Mouse (Mus musculus): ENCODE measurements around the gene Akr1b7.
"Not testable (repeated sequence)": the region's sequence is repeated elsewhere in the genome, so short reads cannot be mapped to it uniquely, and the experiment has no call there.

Gene Akr1b7

DNA sequence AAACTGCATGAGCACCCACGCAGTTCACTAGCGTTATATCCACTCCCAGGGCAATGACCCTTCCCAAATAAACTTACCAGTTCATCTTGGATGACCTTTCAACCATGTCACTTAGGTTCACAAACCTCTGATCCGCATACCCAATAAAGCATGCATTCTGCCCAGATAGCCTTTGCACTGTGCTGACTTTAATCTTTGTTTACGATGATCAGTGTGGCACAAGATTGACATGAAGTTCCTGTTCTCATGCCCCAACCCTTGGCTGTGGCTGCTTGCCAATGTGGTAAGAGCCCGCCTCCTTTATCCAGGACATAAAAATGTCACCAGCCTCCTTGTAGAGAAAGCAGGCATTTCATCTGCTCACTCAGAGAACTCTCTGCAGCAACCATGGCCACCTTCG lies at the start of gene Akr1b7:
Gene Akr1b7 (plus strand): TSS at position 312 of the 400 bp plus-strand sequence.
- DNase-seq (ENCODE audit: low spot score): peak; percentile 10

DNA sequence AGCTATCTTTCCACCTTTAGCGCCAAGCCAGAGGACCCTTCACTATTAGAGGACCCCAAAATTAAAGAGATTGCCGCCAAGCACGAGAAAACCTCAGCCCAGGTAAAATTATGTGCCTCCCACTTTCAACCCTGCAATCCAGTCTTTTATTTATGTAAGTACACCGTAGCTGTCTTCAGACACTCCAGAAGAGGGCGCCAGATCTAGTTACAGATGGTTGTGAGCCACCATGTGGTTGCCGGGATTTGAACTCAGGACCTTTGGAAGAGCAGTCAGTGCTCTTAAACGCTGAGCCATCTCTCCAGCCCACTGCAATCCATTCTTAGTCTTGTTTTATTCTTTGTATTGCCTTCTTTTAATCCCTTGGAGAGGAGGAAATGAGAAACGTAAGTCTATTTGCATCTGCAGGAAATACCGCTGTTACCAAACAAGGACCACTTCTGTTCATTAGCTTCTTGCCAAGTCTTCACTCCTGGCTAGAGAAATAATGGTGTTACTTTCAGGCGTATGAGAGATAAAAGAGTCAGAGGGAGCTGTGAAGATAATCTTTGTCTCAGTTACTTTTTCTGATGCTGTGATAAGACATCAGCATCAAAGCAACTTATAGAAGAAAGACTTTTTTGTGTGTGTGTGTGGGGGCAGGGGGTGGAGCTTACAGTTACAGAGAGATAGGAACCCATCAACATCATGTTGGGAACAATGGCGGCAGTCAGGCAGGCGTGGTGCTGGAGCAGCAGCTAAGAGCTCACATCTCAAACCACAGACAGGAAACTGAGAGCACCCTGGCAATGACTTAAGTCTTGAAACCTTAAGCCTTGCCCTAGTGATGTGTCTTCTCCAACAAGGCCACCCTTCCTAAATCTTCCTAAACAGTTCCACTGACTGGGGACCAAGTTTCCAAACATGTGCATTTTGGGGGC lies 47.7 kb upstream of the Akr1b7 start:
- no peak for DNase-seq (ENCODE audit: low spot score)

DNA sequence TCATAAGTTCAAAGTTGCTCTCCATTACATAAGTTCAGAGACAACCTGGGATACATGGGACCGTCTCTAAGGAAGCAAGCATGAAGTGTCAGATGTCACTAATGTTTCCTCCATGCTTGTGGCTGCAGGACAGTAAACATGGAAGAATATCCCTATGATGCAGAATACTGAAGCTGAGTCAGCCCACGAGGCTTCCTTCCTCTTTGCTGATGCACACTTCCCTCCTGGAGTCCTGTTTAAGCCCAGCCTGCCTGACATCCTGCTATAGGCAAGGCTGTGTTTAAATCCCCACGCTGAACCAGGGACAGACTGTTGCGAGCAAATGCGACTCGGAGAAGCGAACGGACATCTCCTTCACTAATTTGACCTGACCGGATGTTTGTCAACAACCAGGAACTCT lies 44.1 kb upstream of the Akr1b7 start:
- DNase-seq (ENCODE audit: low spot score): no peak

DNA sequence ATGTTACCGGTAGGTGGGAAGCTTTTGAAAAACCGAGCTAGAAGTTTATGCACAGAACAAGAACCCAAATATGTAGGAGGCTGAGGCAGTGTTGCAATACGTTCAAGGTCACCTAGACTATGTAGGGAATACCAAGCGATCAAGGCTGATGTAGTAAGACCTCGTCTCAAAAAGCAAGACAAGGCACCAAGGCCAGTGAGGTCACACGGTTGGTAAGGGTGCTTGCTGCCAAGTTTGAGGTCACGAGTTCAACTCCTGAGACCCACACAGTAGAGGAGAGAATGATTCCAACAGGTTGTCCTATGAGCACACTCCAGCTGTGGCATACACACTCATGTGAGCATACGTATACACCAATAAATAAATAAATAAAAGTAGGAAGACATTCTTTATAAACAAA lies 42.1 kb upstream of the Akr1b7 start:
- no peak for DNase-seq (ENCODE audit: low spot score)

DNA sequence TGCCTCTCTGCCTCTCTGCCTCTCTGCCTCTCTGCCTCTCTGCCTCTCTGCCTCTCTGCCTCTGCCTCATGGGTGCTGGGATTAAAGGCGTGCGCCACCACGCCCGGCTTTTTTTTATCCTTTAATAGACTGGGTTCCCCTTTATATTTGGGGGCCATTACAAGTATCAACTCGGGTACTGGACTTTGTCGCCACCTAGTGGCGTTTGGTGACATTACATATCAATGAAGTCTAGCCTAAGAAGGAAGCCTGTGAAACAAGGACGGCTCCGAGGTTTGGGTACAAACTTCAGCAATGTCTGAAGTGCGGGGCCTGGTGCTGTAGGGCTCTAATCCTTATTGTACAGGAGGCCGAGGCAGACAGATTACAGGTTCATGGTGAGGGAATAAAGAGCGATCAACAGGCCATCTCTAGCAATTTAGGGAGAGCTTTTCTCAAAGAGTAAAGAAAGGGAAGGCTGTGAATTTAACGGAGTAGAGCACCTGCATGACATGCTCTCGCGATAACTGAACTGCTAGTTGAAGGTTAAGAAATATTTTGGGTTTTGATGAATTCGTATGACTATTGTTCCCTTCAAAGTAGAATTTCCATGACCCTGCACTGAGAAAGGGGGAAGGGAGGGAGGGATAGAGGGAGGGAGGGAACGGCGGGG lies 40.3 kb upstream of the Akr1b7 start:
- DNase-seq (ENCODE audit: low spot score): peak; percentile 81

DNA sequence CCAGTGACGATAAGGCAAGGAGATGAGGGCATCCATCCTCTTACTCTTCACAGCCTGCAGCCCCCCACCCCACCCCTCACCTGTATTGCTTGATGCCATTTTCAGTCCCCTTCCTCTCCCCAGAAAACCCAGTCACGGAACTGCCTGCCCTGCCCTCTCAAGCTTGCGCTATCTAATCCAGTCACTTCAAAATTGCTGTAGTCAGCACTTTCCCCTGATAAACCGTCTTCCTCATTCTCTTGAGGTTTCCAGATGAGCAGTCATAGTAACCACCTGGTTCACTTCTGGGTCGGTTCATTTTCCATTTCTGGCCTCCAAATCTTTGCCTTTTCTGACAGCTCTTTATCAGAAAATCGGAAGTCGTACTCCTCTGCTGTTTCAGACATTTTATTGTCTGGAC lies 38.3 kb upstream of the Akr1b7 start:
- no peak for DNase-seq (ENCODE audit: low spot score)

DNA sequence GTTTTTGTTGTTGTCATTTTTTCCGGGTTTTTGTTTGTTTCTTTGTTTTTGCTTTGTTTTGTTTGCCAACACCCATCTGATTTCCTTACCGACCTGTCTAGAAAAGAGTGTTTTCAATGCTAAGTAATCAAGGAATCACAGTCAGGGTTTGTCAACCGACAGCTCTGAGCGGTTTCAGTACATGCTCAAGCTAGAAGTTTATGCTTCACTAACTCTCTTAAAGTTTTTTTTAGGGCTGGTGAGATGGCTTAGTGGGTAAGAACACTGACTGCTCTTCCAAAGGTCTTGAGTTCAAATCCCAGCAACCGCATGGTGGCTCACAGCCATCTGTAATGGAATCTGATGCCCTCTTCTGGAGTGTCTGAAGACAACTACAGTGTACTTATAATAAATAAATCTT lies 36.2 kb upstream of the Akr1b7 start:
- DNase-seq (ENCODE audit: low spot score): not testable (repeated sequence)

DNA sequence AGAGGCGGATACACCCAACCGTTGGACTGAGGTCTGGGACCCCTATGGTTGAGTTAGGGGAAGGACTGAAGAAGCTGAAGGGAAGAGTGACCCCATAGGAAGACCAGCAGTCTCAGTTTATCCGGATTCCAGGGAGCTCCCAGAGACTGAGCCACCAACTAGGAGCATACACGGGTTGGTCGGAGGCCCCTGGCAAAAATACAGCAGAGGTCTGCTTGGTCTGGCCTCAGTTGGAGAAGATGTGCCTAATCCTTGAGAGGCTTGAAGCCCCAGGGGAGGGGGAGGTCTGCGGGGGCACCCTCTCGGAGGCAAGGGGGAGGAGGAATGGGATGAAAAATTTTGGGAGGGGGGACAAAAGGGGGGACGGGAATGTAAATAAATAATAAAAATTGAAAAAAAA lies 28.7 kb upstream of the Akr1b7 start:
- no peak for DNase-seq (ENCODE audit: low spot score)

DNA sequence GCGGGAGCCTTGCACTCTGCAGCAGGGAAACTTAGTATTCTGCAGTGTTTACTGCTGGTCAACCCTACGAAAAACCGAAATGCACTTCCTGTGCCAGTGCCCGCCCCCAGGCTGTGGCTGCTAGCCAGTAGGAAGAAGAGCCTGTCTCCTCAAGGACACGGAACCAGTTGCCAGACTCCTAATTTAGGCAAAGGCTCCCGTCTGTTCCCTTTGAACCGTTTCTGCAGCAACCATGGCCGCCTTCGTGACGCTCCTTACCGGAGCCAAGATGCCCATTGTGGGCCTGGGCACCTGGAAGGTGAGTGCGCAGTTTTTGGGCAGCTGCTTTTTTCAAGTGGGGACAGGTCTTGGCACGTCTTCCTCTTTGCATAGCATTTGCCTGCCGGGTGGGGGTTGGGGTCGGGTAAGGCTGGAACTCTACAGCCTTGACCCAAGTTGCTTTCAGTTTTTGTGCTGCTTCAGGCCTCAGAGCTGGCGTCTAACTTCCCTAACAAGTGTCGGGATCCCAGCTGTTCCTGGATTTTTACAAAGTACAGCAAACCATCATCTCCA lies 27.9 kb upstream of the Akr1b7 start, which contains the start of gene Akr1b10:
Gene Akr1b10 (plus strand): TSS at position 109 of the 552 bp plus-strand sequence.
- DNase-seq (ENCODE audit: low spot score): peak; percentile 60

DNA sequence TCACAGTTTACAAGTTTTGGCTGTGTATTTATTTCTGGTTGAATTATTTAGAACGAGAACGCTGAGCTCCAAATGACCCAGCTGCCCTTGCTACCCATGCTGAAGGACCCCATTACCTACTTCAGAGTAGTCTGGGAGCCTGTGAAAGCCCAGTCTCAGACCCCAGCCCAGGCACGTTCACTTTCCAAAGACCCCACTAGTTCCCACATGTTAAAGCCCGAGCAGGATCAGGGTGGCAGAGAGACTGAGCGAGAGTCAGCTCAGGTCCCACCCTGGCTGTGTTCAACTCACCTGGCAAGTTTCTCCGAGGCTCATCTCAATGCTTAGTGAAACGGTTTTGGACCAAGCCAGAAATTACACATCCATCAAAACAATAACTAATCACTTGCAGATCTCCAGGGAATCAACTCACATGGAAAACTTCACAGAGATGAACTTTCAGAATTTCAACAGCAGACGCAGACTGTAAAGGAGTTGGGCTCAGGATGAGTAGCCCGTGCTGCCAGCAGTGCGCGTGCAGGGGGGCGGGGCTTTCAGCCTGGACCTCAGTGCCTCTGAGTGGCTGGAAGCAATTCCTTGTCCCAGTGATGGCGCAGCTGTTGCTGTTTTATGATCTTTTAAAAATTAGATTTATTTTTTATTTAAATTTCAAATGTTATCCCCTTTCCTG lies 27.3 kb upstream of the Akr1b7 start:
- DNase-seq (ENCODE audit: low spot score): peak; percentile 33

DNA sequence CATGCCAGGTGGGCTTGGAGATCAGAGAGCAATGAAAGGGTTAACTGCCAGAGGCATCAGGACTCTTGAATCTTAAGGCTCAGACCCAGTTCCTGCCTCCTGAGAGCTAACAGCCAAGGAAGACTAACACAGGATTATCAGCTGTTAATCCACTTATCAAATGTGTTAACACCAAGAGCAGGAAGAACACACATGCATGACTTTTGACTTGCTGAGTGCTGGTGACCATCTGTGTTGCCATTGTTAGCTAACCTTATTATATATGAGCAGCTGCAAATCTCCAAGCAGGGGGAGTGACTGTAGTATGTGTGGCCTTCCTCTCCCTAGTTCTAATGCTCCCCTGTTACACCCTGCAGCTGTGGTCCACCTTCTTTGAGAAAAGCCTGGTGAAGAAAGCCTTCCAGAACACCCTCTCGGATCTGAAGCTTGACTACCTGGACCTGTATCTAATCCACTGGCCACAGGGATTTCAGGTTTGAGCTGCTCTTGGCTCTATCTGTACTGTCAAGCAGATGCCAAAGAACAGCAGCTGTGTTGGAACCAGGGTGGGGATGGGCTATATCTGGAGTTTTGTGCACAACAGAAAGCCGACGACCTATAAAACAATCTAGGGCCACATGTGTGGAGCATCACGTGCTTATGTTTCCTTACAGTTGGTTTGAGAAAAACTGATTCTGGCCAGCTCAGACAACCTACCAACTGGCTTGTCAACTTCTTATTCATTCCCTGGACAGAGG lies 23.5 kb upstream of the Akr1b7 start:
- DNase-seq (ENCODE audit: low spot score): no peak

DNA sequence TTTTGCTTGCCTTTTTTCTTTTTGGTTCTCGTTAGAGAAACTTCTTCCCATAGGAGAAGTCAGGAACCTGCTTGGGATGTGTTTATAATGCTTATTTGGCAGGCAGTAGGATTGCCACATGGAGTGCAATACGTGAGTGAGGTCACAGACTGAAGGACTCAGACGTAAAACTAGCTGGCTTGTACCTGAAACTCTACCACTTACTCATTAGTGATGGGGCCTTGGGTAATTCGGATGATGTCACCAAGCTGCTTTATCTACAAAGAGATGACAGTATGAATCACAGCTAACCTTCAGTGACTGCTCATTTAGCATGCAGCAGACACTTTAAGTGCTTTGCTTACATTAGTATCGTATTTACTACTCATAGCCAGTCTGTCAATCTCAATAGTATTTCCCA lies 16.2 kb upstream of the Akr1b7 start:
- DNase-seq (ENCODE audit: low spot score): no peak

DNA sequence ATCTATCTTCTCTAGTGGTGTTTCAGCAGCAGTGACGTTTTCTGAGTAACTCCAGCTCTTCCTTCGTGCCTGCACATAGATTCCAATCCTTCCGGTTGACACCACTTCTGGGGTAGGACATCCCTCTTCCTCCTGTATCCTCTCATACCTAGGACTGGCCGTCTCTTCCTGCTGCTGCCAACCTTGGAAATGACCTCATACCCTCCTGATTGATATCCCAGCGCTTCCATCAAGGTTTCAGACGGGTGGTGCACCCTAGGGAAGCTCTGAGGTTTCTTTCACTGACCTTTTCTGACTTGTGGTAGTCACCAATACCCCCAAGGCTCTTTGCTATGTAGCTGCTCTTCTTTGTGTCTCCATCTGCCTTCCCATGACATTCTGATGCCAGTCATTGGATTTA lies 13.7 kb upstream of the Akr1b7 start:
- no peak for DNase-seq (ENCODE audit: low spot score)

DNA sequence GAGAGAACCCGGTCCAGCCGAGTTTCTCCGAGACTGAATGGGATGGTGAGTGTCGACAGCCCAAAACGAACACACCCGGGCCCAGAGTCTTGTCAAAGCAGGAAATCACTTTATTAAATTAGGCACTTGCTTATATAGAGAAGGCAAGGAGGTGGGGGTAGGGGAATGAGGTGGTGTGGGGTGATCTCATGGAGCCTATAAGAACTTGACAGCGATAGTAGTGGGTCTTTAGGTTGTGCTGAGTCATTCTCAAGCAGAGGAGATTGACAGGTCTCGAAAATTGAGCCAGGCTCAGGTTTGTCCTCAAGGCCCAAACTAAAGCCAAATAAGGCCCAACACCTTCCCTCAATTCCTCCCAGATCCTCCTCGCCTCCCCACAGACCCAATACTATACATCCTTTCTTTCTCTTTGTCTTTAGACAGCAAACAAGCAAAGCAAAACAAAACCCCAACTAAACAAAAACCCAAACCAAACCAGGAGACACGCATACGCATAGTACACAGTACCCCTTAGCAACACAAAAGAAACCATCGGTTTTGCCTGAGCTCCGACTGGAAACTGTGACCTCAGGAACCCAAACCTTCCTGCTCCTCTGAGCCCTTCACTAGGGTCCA lies 12.4 kb upstream of the Akr1b7 start:
- no peak for DNase-seq (ENCODE audit: low spot score)

DNA sequence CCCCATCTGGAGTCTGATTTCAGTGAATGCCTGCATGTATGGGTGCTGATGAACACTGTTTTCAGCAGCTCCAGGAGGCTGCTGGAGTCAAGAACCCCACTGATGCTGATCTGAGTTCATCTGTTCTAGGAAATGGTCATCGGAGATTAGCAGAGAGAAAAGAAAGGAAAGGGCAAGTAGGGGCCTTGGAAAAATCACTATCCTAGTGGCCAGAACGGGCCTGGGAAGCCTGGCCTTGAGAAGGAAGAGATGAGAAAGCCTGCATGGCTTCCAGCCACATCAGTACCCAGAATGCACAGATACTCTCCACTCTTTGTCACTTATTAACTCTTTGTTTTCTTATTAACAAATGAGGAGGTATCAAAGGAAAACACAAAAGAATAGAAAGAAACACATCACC lies 11.4 kb upstream of the Akr1b7 start:
- no peak for DNase-seq (ENCODE audit: low spot score)

DNA sequence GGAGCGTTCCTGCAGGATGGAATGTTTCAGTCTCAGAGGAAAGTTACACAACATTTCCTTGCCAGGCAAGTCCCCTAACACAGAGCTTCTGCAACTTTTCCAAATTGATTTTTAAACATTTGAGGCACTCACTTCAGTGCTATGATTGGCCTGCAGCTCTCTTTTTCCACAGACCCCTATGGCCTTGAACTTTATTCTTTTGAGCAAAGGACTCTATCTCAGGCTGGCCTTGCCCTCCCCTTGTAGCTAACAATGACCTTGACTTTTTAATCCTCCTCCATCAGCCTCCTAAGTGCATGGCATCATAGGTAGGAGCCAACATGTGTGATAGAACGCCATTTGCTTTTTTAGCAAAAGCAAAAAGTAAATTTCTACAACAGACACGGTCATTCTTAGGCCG lies 5.4 kb upstream of the Akr1b7 start:
- DNase-seq (ENCODE audit: low spot score): no peak

DNA sequence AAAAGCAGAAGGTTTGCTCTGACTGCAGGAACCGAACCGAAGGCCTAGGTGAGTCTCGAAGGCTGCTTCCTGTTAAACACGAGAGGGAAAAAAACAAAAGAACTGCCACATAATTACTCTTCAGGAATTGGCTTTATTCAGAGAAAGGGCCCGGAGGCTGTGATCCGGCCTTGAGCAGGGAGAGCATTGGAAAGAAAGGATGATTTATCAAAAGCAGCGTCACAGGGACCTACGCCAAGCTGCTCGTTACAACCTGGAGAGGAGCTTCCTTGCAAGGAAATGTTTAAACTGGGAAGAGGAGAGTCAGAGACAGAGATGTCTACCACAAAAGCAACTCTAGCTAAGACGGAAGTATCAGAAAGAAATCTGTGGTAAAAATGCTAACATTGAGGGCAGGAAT lies 4.7 kb upstream of the Akr1b7 start:
- no peak for DNase-seq (ENCODE audit: low spot score)

DNA sequence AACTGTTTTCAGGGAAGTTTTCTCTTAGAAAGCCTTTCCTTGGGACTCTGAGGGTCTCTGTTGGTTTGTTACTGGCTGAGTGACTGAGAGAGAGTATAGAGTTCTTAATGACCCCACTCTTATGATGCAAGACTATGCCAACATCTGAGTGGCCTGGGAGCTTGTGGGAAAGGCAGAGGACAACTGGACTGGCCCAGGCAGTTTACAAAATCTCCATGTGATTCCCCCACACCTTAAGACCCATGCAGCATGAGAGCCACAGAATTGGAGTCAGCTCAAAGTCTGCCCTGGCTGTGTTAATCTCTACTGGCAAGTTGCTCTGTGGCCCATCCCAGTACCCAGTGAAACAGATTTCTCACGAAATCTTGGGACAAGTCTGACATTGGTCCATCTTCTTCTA lies 554 bp downstream of the Akr1b7 start:
- DNase-seq (ENCODE audit: low spot score): no peak

DNA sequence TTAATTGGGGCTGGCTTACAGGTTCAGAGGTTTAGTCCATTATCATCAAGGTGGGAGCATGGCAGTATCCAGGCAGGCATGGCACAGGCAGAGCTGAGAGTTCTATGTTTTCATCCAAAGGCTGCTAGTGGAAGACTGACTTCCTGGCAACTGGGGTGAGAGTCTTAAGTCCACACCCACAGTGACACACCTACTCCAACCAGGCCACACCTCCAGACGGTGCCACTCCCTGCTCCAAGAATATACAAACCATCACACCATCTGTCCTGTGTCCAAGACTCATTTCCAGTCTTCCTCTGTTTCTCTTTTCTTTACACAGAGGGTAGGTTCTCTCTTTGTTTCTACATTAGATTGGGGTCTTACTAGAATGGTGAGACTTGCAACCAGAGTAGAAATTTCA lies 1.3 kb downstream of the Akr1b7 start:
- DNase-seq (ENCODE audit: low spot score): not testable (repeated sequence)

DNA sequence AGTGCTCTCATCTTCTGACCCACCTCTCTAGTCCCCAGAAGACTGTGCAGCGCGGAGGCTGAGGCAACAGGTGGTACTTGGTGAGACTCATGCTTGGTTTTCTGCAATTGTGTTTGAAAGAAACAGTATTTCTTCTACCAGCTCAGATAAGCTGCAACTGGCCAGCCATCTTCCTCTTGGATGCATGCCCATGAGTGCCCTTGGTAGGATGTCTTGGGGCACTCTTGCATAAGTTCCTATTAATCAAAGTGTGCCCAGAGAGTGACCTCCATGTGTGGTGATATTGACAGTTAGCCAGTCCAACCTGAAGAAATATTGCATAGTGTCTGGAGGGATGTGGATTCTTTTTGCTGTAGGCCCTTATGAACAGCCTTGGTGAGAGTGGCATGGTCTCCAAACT lies 4.4 kb downstream of the Akr1b7 start:
- DNase-seq (ENCODE audit: low spot score): no peak

DNA sequence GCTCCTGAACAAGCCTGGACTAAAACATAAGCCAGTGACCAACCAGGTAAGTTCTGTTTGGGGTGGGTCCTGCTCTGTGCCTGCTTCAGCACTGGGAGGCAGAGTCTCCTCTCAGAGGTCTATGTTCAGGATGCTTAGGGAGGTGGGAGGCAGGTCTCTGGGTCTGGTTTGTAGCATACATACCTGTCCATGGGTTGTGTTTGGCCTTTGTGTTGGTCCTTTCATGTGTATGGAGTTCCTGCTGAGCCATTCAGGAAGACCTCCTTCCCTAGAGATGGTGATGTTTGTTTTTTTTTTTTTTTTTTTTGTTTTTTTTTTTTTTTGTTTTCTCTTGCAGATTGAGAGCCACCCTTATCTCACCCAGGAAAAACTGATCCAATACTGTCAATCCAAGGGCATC lies 6.9 kb downstream of the Akr1b7 start:
- DNase-seq (ENCODE audit: low spot score): no peak

All from urinary bladder, postnatal 25 days (tissue).